Mouse (Mus musculus): ENCODE measurements around the gene Pde4d. TPM values are rescaled to one million over a fixed set of nuclear protein-coding genes. Genes with fewer than 3 reads are reported as not detected.

Gene Pde4d
- polyA plus RNA-seq, 1 experiment from 2014 or later = 8.7 TPM

DNA sequence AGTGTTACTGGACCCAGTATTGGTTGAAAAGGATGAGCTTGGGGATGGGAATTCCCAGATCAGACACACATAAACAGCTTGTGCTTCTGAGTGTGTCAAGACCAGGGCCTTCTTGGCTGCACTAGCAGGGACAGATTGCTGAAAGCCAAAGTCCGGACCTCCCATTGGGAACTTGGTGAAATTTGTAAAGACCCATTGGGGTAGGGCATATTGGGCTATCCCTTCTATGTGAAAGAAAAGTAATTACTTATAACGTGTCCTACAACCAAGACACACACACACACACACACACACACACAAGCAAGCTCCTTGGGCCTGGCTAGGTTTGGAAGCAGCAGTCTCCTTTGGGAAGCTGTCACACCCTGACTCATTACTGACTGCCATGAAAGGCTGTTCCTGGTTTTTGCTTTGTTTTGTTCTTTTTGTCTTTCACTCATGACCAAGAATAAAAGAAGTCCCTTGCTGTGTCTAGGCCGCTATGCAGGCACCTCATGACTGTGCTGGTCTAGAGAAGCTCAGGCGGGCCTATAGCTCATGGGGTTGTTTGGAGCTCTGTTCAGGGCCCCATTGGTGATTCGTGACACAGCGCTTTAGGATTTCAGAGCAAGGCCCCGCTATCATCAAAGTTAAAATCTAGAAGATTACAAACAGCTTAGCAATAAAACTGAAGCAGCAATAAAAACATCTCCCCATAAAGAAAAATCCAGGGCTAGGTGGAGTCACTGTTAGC is 1495.2 kb downstream of the Pde4d start:
- Histone ChIP-seq H3K4me3 (ENCODE audit: low read depth, low read length) (no peak overlapping the region), H3K36me3 (ENCODE audit: control insufficient read depth, insufficient read depth, low read length) (0 out of 2 replicates have a peak, but pooled peaks cover 3% of the 10 kb centered on the region), H3K27ac (ENCODE audit: low read depth, low read length) (no peak overlapping the region), H3K9ac (ENCODE audit: low read length) (no peak overlapping the region), H3K9me3 (ENCODE audit: control insufficient read depth, low read length) (no peaks in the 10 kb centered on the region), H3K27me3 (ENCODE audit: control insufficient read depth, insufficient read depth, low read length) (no peaks in the 10 kb centered on the region), H3K4me1 (ENCODE audit: control insufficient read depth, insufficient read depth, low read length) (no peaks in the 10 kb centered on the region), H3K4me2 (no peak overlapping the region)
- 90% methylated on average over 7 of the region's 7 CpGs for WGBS
- ATAC-seq (ENCODE audit: low FRiP score) (no peak), DNase-seq (ENCODE audit: low spot score, missing footprints) (no peak)

DNA sequence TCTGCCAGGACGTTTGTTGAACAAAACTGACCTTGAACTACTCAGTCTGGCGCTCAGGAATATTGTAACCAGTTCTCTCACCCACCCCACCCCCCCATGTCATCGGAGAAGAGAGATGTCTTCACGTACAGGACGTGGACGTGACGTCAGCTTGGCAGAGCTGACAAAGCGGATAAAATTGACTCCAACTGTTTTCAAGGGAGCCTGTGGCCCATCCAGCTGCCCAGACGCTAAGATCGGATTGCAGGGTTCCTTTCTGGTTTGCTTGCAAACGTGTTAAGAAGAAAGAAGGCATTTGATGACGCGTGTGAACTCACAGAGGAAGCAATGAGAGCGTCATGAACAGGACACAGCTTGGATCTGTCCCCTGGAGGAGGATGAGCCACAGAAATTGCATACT is 1501.7 kb downstream of the Pde4d start:
- H3K36me3 ChIP-seq (ENCODE audit: control insufficient read depth, insufficient read depth, low read length) = 0 out of 2 replicates have a peak, but pooled peaks cover 3% of the 10 kb centered on the region
- H3K27me3 ChIP-seq (ENCODE audit: control insufficient read depth, insufficient read depth, low read length) = no peaks in the 10 kb centered on the region
- H3K4me1 ChIP-seq (ENCODE audit: control insufficient read depth, insufficient read depth, low read length) = no peaks in the 10 kb centered on the region
- no peak overlapping the region for H3K9ac ChIP-seq (ENCODE audit: low read length)
- DNase-seq (ENCODE audit: low spot score, missing footprints) = no peak
- no peaks in the 10 kb centered on the region for H3K9me3 ChIP-seq (ENCODE audit: control insufficient read depth, low read length)
- no peak overlapping the region for H3K27ac ChIP-seq (ENCODE audit: low read depth, low read length)
- no peak for ATAC-seq (ENCODE audit: low FRiP score)
- H3K4me2 ChIP-seq = no peak overlapping the region
- no peak overlapping the region for H3K4me3 ChIP-seq (ENCODE audit: low read depth, low read length)
- 80% methylated on average over 14 of the region's 14 CpGs for WGBS

DNA sequence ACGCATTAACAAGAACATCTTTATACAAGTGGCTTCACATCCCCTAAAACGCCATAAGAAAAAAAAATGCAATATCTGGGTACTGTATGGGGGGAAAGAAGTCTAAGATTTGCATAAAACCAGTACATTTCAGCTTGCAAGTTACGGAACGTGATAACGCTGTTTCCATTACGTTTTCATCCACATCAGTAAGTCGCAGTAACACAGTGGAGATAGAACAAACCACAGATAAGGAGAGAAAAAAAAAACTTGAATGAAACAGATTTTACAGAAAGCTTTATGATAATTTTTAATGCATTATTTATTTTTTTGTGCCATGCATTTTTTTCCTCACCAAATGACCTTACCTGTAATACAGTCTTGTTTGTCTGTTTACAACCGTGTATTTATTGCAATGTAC is 1504.4 kb downstream of the Pde4d start:
- Histone ChIP-seq H3K4me2 (no peak overlapping the region), H3K36me3 (ENCODE audit: control insufficient read depth, insufficient read depth, low read length) (0 out of 2 replicates have a peak, but pooled peaks cover 3% of the 10 kb centered on the region), H3K27ac (ENCODE audit: low read depth, low read length) (no peak overlapping the region), H3K9me3 (ENCODE audit: control insufficient read depth, low read length) (no peaks in the 10 kb centered on the region), H3K9ac (ENCODE audit: low read length) (no peak overlapping the region), H3K4me3 (ENCODE audit: low read depth, low read length) (no peak overlapping the region), H3K4me1 (ENCODE audit: control insufficient read depth, insufficient read depth, low read length) (no peaks in the 10 kb centered on the region), H3K27me3 (ENCODE audit: control insufficient read depth, insufficient read depth, low read length) (no peaks in the 10 kb centered on the region)
- no peak for DNase-seq (ENCODE audit: low spot score, missing footprints)
- ATAC-seq (ENCODE audit: low FRiP score) = no peak
- WGBS = 95% methylated on average over 8 of the region's 8 CpGs

DNA sequence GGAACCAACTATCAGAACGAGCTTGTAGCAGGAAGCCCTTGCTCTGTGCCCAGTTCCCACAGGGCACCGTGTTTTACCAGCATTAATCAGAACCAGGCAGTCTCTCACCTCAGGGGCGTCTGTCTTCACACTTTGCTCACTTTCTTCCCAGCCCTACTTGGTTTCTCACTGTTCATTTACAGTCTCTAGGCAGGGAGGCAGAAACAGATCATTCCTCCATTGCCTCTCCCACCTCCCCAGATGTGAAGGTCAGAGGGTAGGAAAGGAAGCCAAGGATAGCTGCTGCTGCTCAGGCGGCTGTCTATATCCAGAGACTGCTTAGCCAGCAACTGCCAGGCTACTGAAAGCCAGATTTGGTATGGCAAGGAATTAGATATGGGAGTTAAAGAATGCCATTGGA is 1508.2 kb downstream of the Pde4d start:
- Histone ChIP-seq H3K27me3 (ENCODE audit: control insufficient read depth, insufficient read depth, low read length) (no peaks in the 10 kb centered on the region), H3K4me1 (ENCODE audit: control insufficient read depth, insufficient read depth, low read length) (no peaks in the 10 kb centered on the region), H3K9ac (ENCODE audit: low read length) (no peak overlapping the region), H3K4me3 (ENCODE audit: low read depth, low read length) (no peak overlapping the region), H3K9me3 (ENCODE audit: control insufficient read depth, low read length) (no peaks in the 10 kb centered on the region), H3K4me2 (no peak overlapping the region), H3K27ac (ENCODE audit: low read depth, low read length) (no peak overlapping the region), H3K36me3 (ENCODE audit: control insufficient read depth, insufficient read depth, low read length) (no peaks in the 10 kb centered on the region)
- 73% methylated on average over 4 of the region's 4 CpGs for WGBS
- no peak for DNase-seq (ENCODE audit: low spot score, missing footprints)
- ATAC-seq (ENCODE audit: low FRiP score) = no peak

DNA sequence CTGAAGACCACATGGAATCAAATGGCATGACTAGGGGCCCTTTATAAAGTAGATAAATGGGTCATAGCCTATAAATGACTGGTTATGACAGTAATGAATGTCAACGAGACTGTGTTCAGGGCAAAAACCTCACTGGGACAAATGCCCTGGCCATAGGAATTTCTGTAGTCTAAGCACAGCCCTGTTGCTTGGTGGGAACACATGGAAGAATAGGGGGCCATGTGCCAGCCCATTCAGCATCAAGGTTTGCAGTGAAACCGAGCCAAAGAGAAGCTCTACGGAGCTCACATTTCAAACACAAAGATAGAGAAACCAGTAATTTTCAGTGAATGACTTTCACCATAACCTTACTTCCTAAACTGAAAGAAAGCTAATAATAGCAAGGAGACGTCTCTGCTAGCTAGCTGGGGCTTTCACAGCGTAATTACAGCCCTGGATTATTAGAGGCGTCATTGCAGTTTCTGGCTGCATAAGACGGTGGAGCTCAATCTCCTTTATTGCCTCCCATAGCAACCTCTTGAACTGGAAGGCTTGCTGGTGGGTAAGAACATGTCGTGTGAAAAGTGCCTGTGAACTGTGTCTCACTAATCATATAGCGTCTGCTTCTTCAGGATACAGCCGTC is 1533.2 kb downstream of the Pde4d start:
- no peak overlapping the region for H3K4me3 ChIP-seq (ENCODE audit: low read depth, low read length)
- H3K36me3 ChIP-seq (ENCODE audit: control insufficient read depth, insufficient read depth, low read length) = no peaks in the 10 kb centered on the region
- ATAC-seq (ENCODE audit: low FRiP score) = no peak
- H3K27ac ChIP-seq (ENCODE audit: low read depth, low read length) = no peak overlapping the region
- no peak overlapping the region for H3K4me2 ChIP-seq
- peak; percentile 71 for DNase-seq (ENCODE audit: low spot score, missing footprints)
- 77% methylated on average over 10 of the region's 10 CpGs for WGBS
- no peaks in the 10 kb centered on the region for H3K4me1 ChIP-seq (ENCODE audit: control insufficient read depth, insufficient read depth, low read length)
- no peaks in the 10 kb centered on the region for H3K9me3 ChIP-seq (ENCODE audit: control insufficient read depth, low read length)
- no peak overlapping the region for H3K9ac ChIP-seq (ENCODE audit: low read length)
- no peaks in the 10 kb centered on the region for H3K27me3 ChIP-seq (ENCODE audit: control insufficient read depth, insufficient read depth, low read length)

DNA sequence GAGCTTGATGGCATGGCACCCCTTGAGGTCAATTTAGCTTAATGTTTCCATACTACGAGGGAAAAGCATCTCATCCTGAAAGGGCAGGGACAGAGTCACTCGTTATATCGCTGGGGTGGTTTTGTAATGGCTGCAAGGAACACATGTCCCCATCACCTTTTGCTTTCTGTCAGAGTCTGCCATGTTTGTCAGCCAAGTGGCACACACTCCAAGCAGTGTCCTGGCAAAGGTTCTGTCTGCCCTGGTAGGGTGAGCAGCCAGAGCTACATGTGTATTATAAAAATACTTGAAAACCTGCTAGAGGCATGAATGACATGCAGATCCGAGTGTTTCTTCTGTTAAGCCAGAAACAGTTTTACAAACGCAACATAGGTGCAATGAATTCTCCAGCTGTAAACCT is 1535.7 kb downstream of the Pde4d start:
- Histone ChIP-seq H3K9me3 (ENCODE audit: control insufficient read depth, low read length) (no peaks in the 10 kb centered on the region), H3K27ac (ENCODE audit: low read depth, low read length) (no peak overlapping the region), H3K4me3 (ENCODE audit: low read depth, low read length) (no peak overlapping the region), H3K4me1 (ENCODE audit: control insufficient read depth, insufficient read depth, low read length) (no peaks in the 10 kb centered on the region), H3K36me3 (ENCODE audit: control insufficient read depth, insufficient read depth, low read length) (no peaks in the 10 kb centered on the region), H3K4me2 (no peak overlapping the region), H3K27me3 (ENCODE audit: control insufficient read depth, insufficient read depth, low read length) (no peaks in the 10 kb centered on the region), H3K9ac (ENCODE audit: low read length) (no peak overlapping the region)
- 90% methylated on average over 5 of the region's 5 CpGs for WGBS
- peak; percentile 54 for DNase-seq (ENCODE audit: low spot score, missing footprints)
- no peak for ATAC-seq (ENCODE audit: low FRiP score)

DNA sequence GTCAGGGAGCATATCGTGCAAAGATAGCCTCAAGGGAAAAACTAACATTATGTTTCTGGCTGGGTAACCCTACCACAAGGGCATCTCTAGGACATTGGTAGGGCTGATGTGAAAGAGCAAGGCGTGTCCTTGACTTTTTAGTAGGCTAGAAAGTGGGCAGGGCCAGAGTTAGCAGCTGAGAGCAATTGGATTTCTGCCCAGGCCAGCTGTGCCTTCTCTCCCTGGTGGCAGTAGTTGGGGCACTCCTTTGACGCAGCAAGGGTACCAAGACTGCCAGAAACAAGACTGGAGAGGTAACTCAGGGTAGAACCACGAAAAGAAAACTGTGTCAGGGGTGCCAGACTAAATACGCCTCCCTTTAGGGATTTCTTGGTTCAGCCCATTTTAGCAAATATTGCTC is 1536.1 kb downstream of the Pde4d start:
- ATAC-seq (ENCODE audit: low FRiP score) = no peak
- whole genome bisulfite sequencing = 77% methylated on average over 5 of the region's 5 CpGs
- no peak overlapping the region for H3K9ac ChIP-seq (ENCODE audit: low read length)

DNA sequence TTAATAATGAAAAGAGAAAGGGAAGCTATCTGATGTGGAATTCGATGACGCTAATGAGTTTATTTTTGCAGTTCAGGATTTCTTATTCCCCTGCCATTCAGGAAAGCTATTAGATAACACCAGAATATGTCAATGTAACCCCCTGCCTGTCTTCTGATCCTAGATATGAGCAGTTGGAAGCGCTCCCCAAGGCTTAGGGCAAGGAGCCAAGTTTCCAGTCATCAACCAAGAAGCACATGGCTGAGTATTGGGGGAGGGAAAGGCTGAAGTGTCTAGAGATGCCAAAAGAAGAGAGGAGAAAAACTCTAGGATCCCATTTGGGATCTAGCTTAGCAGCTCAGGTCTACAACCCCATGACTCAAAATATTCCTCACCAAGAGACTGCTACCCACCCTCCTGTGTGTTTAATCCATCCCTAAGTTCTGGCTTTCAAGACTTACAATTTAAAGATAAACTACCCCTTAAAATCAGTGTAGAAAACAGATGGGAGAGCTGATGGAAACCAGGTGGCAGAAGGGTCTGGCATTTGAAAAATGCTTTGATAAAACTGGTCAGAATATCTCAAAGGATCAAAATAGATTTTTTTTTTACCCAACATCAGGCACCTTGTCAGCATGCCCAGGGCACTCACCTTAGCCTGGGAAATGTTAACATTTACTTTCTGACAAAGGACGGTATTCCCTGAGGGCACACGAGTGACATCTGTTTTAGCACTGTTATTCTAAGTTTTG is 1543.2 kb downstream of the Pde4d start:
- DNase-seq (ENCODE audit: low spot score, missing footprints) = peak; percentile 81
- H3K4me3 ChIP-seq (ENCODE audit: low read depth, low read length) = no peak overlapping the region
- ATAC-seq (ENCODE audit: low FRiP score) = no peak
- no peaks in the 10 kb centered on the region for H3K36me3 ChIP-seq (ENCODE audit: control insufficient read depth, insufficient read depth, low read length)
- H3K4me1 ChIP-seq (ENCODE audit: control insufficient read depth, insufficient read depth, low read length) = no peaks in the 10 kb centered on the region
- H3K9me3 ChIP-seq (ENCODE audit: control insufficient read depth, low read length) = no peaks in the 10 kb centered on the region
- H3K27me3 ChIP-seq (ENCODE audit: control insufficient read depth, insufficient read depth, low read length) = no peaks in the 10 kb centered on the region
- H3K4me2 ChIP-seq = no peak overlapping the region
- no peak overlapping the region for H3K27ac ChIP-seq (ENCODE audit: low read depth, low read length)
- H3K9ac ChIP-seq (ENCODE audit: low read length) = no peak overlapping the region
- WGBS = 82% methylated on average over 5 of the region's 5 CpGs

More for the DNA sequence above, 1536.1 kb downstream of the Pde4d start:
- DNase-seq (ENCODE audit: low spot score, missing footprints) = no peak
- Histone ChIP-seq H3K4me3 (ENCODE audit: low read depth, low read length) (no peak overlapping the region), H3K27me3 (ENCODE audit: control insufficient read depth, insufficient read depth, low read length) (no peaks in the 10 kb centered on the region), H3K27ac (ENCODE audit: low read depth, low read length) (no peak overlapping the region), H3K4me2 (no peak overlapping the region), H3K9me3 (ENCODE audit: control insufficient read depth, low read length) (no peaks in the 10 kb centered on the region), H3K36me3 (ENCODE audit: control insufficient read depth, insufficient read depth, low read length) (no peaks in the 10 kb centered on the region), H3K4me1 (ENCODE audit: control insufficient read depth, insufficient read depth, low read length) (no peaks in the 10 kb centered on the region)

DNA sequence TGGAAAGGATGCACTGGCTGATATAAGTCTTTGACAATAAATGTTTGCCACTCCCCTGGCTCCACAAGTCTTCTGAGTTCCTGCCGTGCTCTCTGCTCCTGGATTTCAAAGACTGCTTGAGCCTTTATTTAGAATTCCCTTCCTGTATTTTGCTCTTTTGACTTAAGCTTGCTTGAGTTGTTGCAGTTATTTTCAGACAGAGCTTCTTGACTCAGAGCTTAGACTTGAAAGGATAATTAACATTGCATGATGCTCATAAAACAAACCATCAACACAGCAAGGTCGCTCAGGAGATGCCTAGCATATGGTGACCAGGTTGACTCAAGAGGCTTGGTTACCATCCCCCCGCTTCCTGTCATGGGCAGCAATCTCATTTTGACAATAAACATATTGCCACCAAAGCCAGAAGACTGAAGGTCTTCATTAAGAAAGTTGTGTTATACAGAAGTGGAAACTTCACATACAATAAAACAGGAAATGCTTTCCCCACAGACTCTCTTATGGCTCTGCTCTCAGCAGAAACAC is 1544.6 kb downstream of the Pde4d start:
- H3K4me2 ChIP-seq = no peak overlapping the region
- no peak overlapping the region for H3K4me3 ChIP-seq (ENCODE audit: low read depth, low read length)
- H3K27me3 ChIP-seq (ENCODE audit: control insufficient read depth, insufficient read depth, low read length) = no peaks in the 10 kb centered on the region
- DNase-seq (ENCODE audit: low spot score, missing footprints) (peak; percentile 72), ATAC-seq (ENCODE audit: low FRiP score) (no peak)
- H3K36me3 ChIP-seq (ENCODE audit: control insufficient read depth, insufficient read depth, low read length) = no peaks in the 10 kb centered on the region
- H3K4me1 ChIP-seq (ENCODE audit: control insufficient read depth, insufficient read depth, low read length) = no peaks in the 10 kb centered on the region
- H3K9ac ChIP-seq (ENCODE audit: low read length) = no peak overlapping the region
- 74% methylated on average over 3 of the region's 3 CpGs for WGBS
- no peak overlapping the region for H3K27ac ChIP-seq (ENCODE audit: low read depth, low read length)
- no peaks in the 10 kb centered on the region for H3K9me3 ChIP-seq (ENCODE audit: control insufficient read depth, low read length)

Measured in midbrain, embryonic 11.5 days (tissue).